Mouse (Mus musculus) kidney, adult 8-10 months (tissue): ENCODE results near the gene Clec4g.
"Not testable (repeated sequence)": the region's sequence is repeated elsewhere in the genome, so short reads cannot be mapped to it uniquely, and the experiment has no call there.

Experiments
- DNase-seq, 2 experiments: peaks; one replicate each; pipeline ENCODE4 v3.0.0; 2022

Gene Clec4g

DNA sequence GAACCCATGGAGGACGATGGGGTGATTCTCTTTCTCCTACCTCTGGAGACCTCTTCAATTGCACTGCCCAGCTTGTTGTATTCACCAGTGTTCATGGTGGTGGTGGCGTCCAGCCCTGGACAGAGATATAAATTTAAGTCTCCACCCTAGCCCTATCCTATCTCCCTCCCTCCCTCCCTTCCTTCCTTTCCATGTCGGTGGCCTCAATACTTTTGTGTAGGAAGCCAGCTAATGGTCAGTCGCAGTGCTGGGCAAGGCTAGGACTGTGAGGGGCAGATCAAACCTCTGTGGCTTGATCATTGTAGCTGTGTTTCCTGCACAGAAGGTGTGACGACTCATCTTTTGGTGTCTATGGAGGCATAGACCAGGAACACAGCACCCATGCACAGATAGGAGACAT lies at the start of gene Clec4g:
TSS of gene Clec4g (minus strand) at position 101 of the 400 bp plus-strand sequence.
- DNase-seq: no peak

DNA sequence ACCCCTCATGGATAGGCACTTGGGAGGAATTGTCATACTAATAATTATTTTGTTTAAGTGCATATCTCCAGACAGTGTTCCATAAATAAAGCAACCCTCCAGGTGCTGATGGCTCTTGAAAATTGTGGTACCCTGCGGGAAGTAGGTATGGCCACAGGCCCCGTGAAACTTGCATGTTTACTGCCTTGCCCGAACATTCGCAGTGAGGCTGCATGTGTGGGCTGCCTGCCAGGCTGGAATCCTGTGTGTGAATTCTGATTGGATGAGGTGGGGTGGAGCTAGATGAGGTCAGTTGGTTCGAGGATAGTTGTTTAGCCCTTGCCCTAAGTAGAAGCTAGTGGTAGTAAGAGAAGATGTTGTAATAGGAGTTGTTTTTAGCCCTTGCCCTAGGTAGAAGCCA lies 48.2 kb upstream of the Clec4g start:
- not testable (repeated sequence) for DNase-seq

DNA sequence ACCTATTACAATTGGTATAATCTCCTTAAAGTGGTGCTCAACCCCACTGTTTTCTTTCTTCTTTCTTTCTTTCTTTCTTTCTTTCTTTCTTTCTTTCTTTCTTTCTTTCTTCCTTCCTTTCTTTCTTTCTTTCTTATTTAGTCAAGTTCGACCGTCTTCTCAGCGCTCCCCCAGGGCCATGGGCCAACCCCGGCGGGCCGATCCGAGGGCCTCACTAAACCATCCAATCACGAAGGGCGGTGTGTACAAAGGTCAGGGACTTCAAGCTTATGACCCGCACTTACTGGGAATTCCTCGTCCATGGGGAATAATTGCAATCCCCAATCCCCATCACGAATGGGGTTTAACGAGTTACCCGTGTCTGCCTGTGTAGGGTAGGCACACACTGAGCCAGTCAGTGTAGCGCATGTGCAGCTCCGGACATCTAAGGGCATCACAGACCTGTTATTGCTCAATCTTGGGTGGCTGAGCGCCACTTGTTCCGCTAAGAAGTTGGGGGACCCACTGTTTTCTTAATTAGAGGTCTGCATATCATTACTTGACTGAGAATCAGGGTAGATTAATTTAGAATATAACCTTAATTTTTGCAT lies 33.9 kb upstream of the Clec4g start:
- peak in 1 of 2 experiments; percentile 4 for DNase-seq

DNA sequence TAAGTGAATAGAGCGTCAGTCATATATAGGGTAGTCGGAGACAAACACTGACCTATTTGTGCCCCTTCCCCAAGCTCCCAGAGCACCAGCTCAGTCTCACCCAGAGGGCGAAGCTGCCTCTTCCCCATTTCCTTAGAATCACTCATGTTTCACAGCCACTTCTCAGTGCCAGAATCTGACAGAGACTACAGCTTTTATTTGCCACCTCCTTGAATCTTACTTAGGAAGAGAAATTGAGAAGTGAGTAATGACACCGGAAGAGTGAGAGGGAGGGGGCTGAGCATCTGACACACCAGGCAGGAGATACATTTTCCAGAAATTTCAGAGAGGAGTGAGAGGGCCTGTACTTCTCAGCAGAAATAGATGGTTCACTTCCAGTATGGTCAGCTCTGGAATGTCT lies 28.3 kb upstream of the Clec4g start, which contains the start of gene Cd209a:
TSS of gene Cd209a (minus strand) at position 224 of the 400 bp plus-strand sequence.
- no peak for DNase-seq

DNA sequence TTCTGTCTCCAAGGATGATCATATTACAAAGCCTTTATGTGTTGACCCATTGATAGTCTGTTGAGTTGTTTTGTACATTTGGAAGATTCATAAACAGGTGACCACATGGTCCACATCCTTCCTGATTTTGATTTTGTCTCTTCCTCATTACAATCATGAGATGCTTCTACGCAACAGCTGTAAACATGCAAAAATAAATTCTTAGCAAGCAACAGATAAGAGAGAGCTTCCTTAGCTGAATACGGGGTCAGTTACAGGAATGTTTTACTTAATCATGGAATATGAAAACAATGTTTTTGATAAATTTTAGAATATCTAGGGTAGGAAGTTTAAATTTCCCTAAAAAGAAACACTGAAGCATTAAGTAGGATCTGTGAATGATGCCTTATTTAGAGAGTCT lies 16.5 kb upstream of the Clec4g start:
- DNase-seq: no peak

DNA sequence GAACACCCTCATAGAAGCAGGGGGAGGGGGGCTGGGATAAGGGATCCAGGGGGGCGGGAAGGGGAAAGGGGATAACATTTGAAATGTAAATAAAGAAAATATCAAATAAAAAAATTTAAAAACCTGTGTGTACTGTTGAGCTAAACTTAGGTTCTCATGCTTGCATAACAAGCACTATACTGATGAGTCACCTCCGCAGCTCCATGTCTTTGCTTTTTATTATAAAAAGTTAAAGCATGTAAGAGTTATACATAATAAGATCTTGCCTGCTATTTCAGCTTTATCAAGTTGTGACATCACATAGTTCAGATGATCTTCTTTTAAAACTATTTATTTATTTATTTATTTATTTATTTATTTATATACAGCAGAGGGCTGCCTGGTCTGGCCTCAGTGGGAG lies 15.1 kb upstream of the Clec4g start:
- DNase-seq: no peak

DNA sequence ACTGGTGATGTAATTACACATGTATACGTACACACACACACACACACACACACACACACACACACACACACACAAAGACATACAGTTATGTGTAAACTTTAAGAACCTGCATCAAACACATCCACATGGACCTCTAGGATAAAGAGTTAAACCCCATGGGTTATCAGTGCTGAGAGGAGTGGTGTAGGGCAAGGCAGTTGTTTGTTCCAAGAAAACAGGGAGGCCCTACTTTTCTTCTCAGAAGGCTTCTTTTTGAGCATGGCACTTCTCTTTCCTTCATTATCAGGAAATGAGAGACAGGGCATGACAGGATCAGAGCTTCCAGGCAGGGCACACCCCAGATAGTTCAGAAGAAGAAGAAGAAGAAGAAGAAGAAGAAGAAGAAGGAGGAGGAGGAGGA lies 13.6 kb upstream of the Clec4g start:
- DNase-seq: no peak

DNA sequence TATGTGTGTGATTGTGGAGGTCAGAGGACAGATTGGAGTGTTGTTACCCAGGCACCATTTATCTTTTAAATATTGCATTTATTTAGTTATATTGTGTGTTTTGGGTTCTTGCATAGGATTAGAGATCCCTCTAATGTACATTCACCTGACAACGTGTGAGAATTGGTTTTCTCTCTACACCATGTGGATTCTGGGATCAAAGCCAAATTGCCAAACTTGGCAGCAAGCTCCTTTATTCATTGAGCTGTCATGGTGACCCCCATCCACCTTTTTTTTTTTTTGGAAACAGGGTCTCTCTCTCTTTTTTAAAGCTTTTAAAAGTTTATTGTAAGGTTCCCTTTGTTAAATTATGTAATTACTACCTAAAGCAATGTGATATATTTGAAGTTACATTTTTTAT lies 590 bp upstream of the Clec4g start:
- DNase-seq: no peak

DNA sequence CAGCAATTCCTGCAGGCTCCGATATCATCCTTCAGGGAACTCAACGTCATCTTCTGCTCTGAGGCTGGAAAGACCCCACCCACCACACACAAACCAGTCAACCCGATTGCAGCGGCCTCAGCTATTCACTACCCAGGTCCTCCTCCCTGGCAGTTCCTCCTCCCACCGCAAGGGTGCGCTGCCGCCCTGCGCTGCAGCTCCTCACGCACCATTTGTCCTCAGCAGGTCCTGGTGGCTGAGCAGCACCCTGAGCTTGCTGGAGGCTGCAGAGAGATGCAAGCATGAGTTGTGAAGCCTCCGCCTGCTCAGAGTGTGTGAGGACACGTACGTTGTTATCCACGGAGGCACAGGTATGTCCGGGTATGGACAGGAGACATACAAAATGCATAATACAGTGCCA lies 1.9 kb downstream of the Clec4g start:
- peak; percentile 33 to 73 for DNase-seq

DNA sequence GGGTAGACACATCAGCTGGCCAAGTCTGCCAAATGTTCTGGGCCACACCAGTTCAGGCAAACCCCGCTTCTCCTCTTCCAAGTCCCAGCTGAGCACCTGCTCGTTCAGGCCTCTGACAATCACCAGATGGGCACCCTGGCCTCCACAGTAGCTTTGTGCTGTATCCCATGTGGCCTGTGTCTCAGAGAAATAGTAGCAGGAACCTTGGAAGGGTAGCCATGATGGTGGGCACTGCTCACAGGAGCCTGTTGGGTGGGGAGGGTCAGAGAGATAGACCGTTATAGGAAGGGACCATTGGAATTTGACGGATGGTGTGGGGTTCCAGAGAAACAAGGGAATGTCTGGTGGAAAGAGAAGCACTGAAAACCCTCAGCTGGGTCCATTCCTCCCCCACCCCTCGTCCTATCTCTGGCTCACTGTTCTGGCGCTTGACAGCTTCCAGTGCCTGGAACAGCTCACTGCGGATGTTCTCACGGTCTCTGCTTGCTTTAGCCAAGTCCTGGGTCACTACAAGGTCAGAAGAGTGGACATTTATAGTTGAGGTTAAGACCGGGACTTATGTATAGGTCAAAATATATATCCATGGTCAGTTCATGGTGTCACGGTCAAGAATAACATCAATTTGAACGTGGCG lies 3.0 kb downstream of the Clec4g start:
- DNase-seq: no peak

DNA sequence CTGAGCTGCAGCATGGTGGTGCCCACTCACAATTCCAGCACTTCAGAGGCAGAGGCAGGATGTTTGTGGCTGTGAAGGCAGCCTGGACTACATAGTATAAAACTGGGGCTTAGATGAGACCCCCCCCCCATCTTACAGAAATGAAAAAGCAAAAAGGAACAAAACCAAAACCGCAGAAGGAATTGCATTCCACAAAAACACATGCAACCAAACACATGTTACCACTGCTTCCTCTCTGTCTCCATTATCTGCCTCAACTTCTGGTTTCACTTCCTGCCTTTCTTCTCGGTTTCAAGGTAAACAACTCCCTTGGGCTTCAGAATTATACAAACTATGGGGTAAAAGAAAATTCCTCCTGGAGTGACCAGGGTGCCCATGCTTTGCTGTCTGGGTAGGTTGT lies 8.8 kb downstream of the Clec4g start:
- DNase-seq: no peak

DNA sequence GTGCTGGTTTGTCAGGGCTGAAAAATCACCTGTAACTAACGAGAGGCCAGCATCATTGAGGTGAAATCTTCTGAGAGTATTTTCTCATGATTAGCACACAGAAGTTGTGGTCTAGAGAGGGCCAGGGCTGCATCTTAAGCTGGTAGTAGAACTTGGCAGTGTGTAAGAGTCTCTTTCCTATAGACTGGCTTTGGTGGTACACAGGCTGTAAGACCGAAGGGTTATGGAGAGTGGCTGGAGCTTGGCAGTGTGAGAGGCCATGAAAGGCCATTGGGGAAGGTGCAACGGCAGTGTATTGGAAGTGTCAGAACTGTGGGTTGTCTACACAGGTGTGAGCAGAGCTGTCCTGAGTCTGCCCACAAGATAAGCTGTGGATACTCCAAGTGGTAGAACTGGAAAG lies 10.1 kb downstream of the Clec4g start:
- no peak for DNase-seq

DNA sequence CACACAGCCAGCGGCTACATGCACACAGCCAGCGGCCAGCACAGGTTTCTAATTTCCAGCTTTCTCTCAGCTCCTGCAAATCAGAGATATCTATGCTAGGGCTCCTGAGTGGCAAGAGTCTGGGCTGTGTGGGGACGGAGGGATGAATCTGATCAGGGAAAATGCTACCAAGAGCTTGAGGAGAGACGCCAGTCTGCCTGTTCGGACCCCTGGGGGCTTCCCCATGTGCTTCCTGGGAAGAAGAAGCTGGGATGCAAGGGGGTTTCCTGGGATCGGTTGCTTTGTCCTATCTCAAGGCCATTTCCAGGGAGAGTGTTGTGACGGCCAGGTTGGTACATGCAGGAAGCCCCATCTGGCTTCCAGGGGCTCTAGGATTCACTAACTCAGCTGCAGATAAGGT lies 12.8 kb downstream of the Clec4g start:
- DNase-seq: no peak

DNA sequence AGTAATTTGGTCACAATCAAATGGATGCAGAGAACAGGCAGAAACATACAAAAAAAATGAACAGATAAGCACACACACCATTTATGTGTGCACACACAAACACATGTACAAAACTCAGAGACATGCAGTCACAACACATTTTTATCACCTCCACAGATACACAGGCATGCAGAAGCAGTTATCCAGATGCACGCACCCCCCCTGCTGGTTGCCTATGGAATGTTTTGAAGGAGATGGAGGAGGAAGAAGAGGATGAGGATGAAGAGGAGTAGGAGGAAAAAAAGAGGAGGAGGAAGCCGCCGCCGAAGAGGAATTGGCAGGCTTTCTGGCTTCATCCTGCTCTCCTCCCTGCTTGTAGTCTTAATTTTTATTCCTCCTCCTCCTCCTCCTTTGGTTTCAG lies 14.7 kb downstream of the Clec4g start:
- DNase-seq: peak in 1 of 2 experiments; percentile 12

DNA sequence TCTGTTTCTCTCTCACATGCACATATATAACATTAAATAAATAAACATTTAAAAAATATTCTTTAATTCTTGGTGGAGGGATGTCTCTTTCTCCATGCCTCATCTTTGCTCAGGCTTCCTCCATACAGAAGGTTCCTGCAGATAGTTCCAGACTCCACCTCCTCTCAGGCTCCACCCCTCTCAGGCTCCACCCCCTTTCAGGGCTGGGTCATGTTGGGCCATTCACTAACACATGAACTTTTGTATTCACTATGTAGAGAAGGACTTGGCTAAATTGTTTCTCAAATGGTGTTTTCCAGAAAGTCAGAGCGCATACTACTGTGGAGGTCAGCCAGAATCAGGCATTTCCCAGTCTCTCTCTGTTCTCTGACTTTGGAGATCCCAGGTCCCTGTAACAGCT lies 19.0 kb downstream of the Clec4g start:
- no peak for DNase-seq

DNA sequence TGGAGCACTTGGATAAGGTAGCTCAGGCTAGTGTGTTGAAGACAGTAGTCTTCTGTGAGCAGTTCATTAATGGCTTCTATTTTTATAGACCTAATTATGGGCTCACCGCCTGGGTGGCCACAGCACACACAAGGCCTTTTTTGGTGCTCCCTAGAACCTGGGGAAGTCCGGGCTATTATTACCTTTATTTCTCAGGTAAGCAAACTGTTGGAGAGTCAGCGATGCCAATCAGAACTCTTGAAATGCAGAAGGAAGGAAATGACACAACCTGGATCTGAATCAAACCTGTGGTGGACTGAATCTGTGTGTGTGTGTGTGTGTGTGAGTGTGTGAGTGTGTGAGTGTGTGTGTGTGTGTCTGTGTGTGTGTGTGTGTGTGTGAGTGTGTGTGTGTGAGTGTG lies 26.3 kb downstream of the Clec4g start, which contains the start of gene Fcer2a:
TSS of gene Fcer2a (minus strand) at position 55 of the 400 bp plus-strand sequence.
- no peak for DNase-seq

DNA sequence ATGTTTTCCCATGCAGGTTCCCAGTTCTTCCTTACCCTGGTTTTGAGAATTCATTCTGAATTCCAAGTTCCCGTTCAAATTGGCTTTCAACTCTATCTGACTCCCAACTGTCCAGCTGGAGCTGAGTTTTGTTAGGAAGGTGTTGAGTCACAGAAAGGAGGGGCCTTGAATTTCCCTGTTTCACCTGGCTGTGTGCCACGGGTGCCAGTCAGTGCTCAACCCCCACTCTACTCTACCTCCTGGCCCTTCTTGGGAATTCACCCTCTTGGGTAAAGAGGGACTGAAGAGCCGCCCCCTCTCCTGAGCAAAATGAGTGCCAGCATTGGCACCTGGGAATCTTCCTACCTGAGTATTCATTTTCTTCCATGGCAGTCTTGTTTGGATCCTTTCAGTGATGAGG lies 29.7 kb downstream of the Clec4g start:
- DNase-seq: no peak

DNA sequence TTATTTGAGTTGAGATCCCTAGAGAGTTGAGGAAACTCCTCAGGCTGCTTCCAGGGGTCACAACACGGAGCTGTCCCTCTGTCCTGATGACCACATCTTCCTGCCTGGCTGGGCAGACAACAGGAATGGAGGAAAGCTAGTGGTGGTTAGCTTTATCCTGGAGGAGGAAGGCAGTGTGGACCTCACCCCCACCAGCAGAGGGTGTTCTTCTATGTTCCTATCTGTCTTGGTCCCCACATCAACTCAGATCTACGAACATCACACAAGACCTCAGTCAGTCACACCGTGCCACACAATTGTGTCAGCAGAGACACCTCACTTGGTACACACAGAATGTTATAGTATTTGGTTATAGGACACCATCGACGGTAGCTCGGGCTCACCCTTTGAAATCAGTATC lies 32.9 kb downstream of the Clec4g start:
- no peak for DNase-seq

DNA sequence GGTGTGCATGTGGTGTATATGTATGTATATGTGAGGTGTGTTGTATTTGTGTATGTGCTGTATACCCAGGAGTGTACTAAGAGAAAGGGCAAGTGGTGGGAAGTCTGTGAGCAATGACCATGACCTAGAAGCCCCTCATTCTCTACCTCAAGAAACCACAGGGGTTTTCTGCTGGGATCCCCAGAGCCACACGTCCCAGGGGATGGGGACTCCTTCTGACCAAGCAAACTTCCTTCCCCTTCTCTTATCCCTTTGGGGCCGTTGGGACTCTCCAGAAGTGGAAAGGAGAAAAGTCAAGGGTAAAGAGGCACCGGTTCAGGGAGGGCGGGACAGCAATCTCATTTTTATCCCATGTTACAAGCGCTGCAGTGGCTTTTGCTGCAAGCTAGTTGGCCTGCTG lies 35.0 kb downstream of the Clec4g start:
- DNase-seq: no peak

DNA sequence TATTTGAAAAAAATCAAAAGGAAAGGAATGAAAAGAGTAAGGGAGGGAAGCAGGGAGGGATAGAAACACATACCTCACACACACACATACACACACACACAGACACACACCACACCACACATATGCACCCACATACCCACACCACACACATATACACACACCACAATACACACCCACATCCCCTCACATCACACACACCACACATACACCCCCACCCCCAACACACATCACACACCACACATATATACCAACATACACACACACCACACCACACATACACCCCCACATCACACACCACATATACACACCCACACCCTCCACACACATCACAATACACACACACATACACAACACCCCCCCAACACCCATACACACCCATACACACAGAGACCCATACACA lies 35.9 kb downstream of the Clec4g start:
- DNase-seq: no peak

DNA sequence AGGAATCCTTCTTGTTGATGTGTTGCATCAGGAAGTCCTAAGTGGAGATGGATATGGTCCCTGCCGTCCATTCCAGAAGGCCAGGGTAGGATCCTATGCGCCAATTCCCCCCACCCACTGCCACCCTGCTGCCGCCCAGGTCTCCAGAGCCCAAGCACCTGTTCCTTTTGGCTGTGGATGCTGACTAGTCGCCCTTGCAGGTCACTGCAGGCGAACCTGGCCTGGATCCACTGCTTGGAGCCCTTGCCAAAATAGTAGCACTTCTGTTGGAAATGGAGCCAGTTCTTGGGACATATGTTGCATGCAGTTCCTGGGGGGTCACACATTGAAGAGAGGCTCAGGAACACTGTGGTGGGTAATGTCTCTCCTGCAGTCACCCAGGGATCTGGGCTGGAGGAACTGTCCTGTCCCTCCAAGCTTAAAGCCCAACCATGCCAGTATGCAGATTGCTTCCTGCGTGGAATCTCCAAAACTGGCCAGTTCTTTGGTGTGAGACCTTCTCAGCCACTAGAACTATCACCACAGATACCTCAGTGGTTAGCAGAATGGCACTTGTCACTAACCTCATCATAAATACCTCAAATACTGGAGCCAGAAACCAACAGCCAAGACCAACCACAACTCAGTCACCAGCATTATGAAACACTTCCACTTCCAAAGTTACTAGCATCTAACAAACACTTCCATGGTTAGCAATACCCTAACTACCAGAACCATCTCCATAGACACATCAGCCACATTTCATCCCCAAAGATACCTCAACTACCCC lies 36.9 kb downstream of the Clec4g start:
- DNase-seq: peak in 1 of 2 experiments; percentile 8

DNA sequence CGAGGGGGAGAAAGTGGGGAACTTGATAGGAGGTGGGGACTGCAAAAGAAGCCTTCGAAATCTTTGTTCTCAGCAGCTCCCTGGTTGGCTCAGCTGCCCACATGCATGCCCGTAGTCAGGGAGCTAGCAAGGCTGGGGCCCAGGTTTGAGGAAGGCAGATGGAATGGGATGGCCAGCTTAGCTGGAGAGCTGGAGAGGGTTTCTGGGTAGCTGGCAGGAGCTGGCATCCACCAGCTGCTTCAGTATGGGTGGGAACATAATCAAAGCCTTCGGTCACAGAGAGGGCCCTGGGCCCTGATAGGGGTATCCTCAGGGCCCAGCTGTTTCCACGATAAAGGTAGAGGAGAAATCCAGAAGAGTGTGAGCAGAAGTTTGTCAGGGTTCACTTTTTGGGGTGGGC lies 38.0 kb downstream of the Clec4g start:
- no peak for DNase-seq

DNA sequence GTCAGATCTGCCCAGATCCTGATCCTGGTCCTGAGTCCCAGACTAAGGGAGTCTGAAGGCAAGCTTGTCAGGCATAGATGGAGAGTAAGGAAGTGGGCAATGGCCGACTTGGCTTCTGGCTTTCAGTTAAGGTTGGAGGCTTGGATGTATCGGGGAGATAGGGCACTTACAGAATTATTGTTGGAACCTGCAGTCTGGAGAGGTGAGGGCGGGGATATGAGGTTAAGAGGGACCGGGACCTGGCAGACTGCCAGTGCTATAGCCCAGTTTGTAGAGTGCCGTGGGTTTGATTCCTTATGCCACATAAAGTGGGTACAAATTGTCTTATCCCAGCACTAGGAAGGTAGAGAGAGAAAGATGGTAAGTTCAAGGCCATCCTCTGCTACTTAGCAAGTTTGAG lies 40.8 kb downstream of the Clec4g start:
- DNase-seq: no peak

DNA sequence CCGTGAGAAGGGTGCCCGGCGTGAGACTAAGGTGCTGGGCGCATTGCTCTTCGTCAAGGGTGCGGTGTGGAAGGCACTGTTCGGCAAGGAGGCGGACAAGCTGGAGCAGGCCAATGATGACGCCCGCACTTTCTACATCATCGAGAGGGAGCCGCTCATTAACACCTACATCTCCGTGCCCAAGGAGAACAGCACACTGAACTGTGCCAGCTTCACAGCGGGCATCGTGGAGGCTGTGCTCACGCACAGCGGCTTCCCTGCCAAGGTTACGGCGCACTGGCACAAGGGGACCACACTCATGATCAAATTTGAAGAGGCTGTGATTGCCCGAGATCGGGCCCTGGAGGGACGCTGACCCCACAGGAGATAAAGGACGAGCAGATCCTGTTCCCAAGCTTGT lies 41.2 kb downstream of the Clec4g start:
- DNase-seq: no peak
